Mouse (Mus musculus) cerebellum, adult 8-10 months (tissue): Measurements from ENCODE around the gene Pnck.

Source experiments
- DNase-seq: peaks from one replicate; pipeline ENCODE4 v3.0.0; 2022

Pnck gene

GRCm38 (mm10) chrX:73637415-73637814 is 22.5 kb downstream of the Pnck start:
- DNase-seq: no peak

GRCm38 (mm10) chrX:73635425-73635824 is 24.5 kb downstream of the Pnck start:
- DNase-seq: no peak

GRCm38 (mm10) chrX:73626981-73627380 is 32.9 kb downstream of the Pnck start:
- peak; percentile 11 for DNase-seq

DNA sequence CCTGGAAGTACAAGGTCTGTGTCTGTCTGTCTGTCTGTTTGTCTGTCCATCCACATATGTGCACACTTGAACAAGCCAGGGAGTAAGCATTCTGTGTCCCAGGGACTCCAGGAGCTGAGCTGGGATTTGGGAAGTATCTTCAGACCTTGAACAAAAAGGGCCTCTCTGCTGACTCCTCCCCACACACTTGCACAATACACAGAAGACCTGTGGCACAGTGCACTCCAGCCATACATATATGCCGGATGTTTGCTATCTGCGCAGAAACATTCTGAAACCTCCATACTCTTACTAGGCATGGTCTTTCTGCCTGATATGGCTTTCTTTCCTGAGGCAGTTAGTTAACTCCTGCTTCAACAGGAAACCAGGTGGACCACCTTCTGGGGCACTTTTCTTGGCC is 40.0 kb downstream of the Pnck start:
- DNase-seq: no peak

DNA sequence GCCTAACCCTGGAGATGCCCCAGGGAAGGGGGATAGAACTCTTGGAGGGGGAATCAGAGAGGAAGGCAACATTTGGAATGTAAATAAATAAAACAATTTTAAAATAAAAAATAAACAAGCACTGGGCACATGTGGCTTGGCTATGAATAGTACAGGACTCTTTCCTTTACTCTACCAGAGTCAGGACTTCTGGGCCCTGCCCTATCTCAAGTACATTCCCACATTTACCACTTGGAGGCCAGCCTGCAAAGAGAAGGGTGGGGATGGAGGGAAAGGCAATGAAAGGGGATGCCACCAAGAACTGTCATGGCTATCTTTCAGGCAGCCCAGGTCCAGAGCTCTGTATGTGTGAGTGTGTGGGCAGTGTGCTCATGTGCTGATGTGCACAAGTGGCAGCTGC is 40.5 kb downstream of the Pnck start:
- no peak for DNase-seq

DNA sequence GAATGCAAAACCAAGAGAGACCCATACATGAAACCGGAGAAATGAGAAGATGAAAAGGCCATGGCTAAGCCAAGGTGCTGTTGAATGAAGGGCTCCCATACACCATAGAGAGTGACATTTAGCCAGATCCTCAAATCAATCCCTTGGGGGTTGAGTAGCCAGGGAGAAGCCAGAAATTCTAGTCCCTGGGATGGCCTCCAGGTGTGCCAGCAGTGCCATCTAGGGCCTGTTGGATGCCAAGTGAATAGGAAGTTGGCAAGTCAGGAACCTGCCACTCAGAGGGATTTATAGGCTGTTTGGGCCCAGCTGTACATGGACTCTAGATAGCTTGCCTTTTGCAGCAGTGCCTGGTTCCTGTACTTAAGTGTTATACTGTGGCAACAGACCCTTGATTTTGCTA is 44.0 kb downstream of the Pnck start:
- DNase-seq: no peak

DNA sequence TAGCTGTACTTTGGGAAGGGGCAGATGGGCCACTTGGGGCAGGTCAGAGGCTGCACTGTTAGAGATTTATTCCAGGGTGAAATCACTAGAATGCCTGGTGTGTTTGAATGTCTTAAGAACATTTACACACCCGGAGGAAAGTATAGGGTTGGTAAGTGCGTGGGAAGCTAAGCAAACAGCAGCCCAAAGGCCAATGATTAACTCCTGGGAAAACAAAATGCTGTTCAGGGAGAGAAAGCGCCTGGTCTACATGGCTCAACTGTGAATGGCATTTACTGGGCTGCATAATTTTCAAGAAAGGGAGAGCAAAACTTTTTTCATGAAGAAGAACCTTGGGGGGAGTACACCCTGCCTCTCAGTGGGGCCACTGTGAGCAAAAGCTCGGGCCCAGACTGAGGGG is 46.3 kb downstream of the Pnck start:
- DNase-seq: no peak
